Mouse (Mus musculus): ENCODE results near the gene Slc35e1. TPM values are rescaled to one million over a fixed set of nuclear protein-coding genes. Genes with fewer than 3 reads are reported as not detected.

The Slc35e1 gene
- polyA plus RNA-seq, 1 experiment from 2014 or later, result 8.5 TPM

DNA sequence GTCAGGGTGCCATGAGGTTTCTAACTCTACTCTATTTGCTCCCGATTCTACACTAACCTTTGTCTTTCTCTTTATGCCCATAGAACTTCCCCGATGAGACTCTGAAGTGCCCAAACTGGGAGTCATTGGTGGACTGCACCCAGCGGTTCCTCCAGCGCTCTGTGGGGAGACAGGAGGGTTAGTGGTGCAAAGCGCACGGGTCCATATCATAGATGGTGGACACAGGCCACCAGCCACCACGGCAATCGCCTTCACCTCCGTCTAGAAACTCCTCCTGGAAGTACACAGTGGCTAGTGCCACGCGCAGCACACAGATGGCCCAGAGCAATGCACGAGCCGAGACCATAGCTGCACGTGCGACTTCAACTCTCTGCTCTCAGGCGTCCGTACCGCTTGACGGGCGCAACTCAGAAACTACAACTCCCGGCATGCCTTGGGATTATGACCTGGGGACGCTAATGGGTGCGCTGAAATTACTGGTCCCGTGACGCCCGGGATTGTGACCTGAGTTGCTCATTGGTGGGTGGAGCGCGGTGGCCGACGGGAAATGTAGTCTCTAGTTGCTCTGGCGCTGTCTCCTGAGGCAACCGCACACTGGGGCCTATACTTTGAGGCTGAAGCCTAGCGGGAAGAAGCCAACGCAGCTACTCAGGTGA is 48.9 kb downstream of the Slc35e1 start, which contains the start of the genes Calr3 and 1700030K09Rik:
Calr3 (minus strand) TSS at position 533 of the 656 bp plus-strand sequence.
1700030K09Rik (plus strand) TSS at position 543 of the 656 bp plus-strand sequence.
- peak; percentile 99 for ATAC-seq (ENCODE audit: low FRiP score, low TSS enrichment)
- no peaks in the 10 kb centered on the region for H3K36me3 ChIP-seq (ENCODE audit: control insufficient read depth, insufficient read depth, low read length)
- no peak for TF ChIP-seq EP300 (optimal IDR thresholded peaks at IDR 0.05)
- TF ChIP-seq CTCF (IDR thresholded peaks at IDR 0.05; ENCODE audit: low read depth), result no peak
- H3K9me3 ChIP-seq (ENCODE audit: control insufficient read depth, low read length), result no peaks in the 10 kb centered on the region
- peak within 1 kb of the TSS; percentile 56 for H3K4me2 ChIP-seq (replicated peaks; ENCODE audit: low read depth)
- 4% methylated on average over 34 of the region's 34 CpGs for WGBS
- peak; percentile 98 for DNase-seq (ENCODE audit: low spot score)
- no peaks in the 10 kb centered on the region for H3K27me3 ChIP-seq (ENCODE audit: control insufficient read depth, insufficient read depth, low read length)
- H3K4me1 ChIP-seq (replicated peaks; ENCODE audit: control insufficient read depth, insufficient read depth), result no peaks in the 10 kb centered on the region
- peak within 1 kb of the TSS; percentile 56 for H3K9ac ChIP-seq (ENCODE audit: low read length)
- H3K27ac ChIP-seq (replicated peaks), result 0 out of 2 replicates have a peak within 1 kb of the TSS, but pooled peaks have one; percentile 63
- peak within 1 kb of the TSS; percentile 33 for H3K4me3 ChIP-seq (ENCODE audit: low read depth, low read length)

DNA sequence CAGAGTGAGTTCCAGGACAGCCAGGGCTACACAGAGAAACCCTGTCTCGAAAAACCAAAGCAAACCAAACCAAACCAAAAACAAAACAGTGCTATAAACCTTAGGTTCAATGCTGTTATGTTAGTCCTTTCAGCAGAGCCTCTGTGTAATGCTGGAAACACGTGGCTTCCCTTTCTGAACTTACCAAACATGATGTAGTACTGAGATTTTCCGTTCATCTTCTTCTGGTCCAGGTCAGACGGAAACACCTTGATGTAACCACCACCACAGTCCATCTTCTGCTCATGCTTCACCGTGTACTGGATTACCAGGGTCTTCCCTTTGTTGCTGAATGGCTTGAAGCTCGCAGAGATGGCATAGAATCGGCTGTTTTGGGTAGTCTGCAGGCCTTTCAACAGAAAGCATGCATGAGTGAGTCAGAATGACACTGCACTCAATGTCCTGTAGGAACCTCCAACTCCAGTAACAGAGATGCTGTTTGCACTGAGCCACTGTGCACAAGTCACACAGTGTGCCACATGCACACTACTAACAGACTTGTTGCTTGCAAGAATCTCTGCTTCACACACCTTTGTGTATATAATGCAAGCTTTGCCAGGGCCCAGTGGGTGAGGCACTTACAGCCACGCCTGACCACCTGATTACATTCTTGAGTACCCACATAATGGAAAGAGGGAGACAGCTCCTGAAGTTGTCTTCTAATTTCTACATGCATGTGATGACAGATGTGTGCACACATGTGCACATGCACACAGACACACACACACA is 54.0 kb downstream of the Slc35e1 start:
- Histone ChIP-seq H3K9me3 (ENCODE audit: control insufficient read depth, low read length) (no peaks in the 10 kb centered on the region), H3K4me1 (replicated peaks; ENCODE audit: control insufficient read depth, insufficient read depth) (no peaks in the 10 kb centered on the region), H3K27ac (replicated peaks) (peak overlapping the region; percentile 24; the same call in 1 of the 2 replicates), H3K4me3 (ENCODE audit: low read depth, low read length) (no peak overlapping the region), H3K4me2 (replicated peaks; ENCODE audit: low read depth) (no peak overlapping the region), H3K36me3 (ENCODE audit: control insufficient read depth, insufficient read depth, low read length) (no peaks in the 10 kb centered on the region), H3K27me3 (ENCODE audit: control insufficient read depth, insufficient read depth, low read length) (no peaks in the 10 kb centered on the region), H3K9ac (ENCODE audit: low read length) (no peak overlapping the region)
- DNase-seq (ENCODE audit: low spot score) (peak; percentile 75), ATAC-seq (ENCODE audit: low FRiP score, low TSS enrichment) (peak; percentile 93)
- TF ChIP-seq EP300 (optimal IDR thresholded peaks at IDR 0.05), result no peak
- WGBS, result 62% methylated on average over 8 of the region's 8 CpGs

DNA sequence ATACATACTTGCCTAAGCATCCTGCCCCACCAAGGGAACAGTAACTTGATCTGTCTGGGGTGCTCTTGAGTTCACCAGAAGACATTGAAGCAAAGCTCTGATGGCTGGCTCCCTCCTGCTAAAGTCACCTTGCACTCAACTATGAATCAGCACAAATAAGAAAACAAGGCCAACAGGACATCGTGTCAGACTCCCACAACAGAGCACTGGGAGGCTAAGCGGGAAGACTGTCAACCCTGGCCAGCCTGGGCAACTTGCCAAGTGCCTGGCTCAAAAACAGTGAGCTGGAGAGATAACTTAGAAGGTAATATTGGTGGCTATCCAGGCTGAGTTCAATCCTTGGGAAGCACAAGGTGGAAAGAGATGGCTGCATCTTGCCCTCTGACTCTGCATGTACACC is 57.5 kb downstream of the Slc35e1 start:
- Histone ChIP-seq H3K27me3 (ENCODE audit: control insufficient read depth, insufficient read depth, low read length) (no peaks in the 10 kb centered on the region), H3K9ac (ENCODE audit: low read length) (no peak overlapping the region), H3K9me3 (ENCODE audit: control insufficient read depth, low read length) (no peaks in the 10 kb centered on the region), H3K4me3 (ENCODE audit: low read depth, low read length) (no peak overlapping the region), H3K4me2 (replicated peaks; ENCODE audit: low read depth) (no peak overlapping the region), H3K27ac (replicated peaks) (no peak overlapping the region), H3K36me3 (ENCODE audit: control insufficient read depth, insufficient read depth, low read length) (no peaks in the 10 kb centered on the region), H3K4me1 (replicated peaks; ENCODE audit: control insufficient read depth, insufficient read depth) (no peaks in the 10 kb centered on the region)
- peak; percentile 62; the same call in 1 of the 2 replicates for ATAC-seq (ENCODE audit: low FRiP score, low TSS enrichment)
- TF ChIP-seq CTCF (IDR thresholded peaks at IDR 0.05; ENCODE audit: low read depth), result no peak
- TF ChIP-seq EP300 (optimal IDR thresholded peaks at IDR 0.05), result no peak
- WGBS, result 18% methylated on average over 2 of the region's 2 CpGs
- DNase-seq (ENCODE audit: low spot score), result peak; percentile 77

Small RNA genes within 50 kb of the gene (microRNA-seq; reads per million reads assigned to microRNA genes)
- gene Gm28019, result not detected
- gene Mir7068, result 0.96 reads per million

Other genes starting within 250 kb of the Slc35e1 start
- 9.6 and 9.9 TPM in 2 replicates for gene Gm10282, start 187.4 kb downstream of the Slc35e1 start, polyA plus RNA-seq (2015; fragmentation: Nextera tagmentation; extraction: Ambion mirVana)
- 9.5 and 11.1 TPM in 2 replicates for gene Klf2, start 173.6 kb downstream of the Slc35e1 start, polyA plus RNA-seq (2015; fragmentation: Nextera tagmentation; extraction: Ambion mirVana)
- 20.7 and 23.5 TPM in 2 replicates for gene Eps15l1, start 71.2 kb downstream of the Slc35e1 start, polyA plus RNA-seq (2015; fragmentation: Nextera tagmentation; extraction: Ambion mirVana)
- 5.4 TPM in 2 replicates for gene Calr3, start 48.7 kb downstream of the Slc35e1 start, polyA plus RNA-seq (2015; fragmentation: Nextera tagmentation; extraction: Ambion mirVana)
- 4.2 and 5.4 TPM in 2 replicates for gene 1700030K09Rik, start 48.7 kb downstream of the Slc35e1 start, polyA plus RNA-seq (2015; fragmentation: Nextera tagmentation; extraction: Ambion mirVana)
- 15.6 and 19.2 TPM in 2 replicates for gene Cherp, start 17.4 kb downstream of the Slc35e1 start, polyA plus RNA-seq (2015; fragmentation: Nextera tagmentation; extraction: Ambion mirVana)
- gene Med26, start 55.7 kb upstream of the Slc35e1 start, polyA plus RNA-seq (2015; fragmentation: Nextera tagmentation; extraction: Ambion mirVana), result 7.1 and 7.4 TPM in 2 replicates
- 117 and 118 TPM in 2 replicates for gene Smim7, start 78.5 kb upstream of the Slc35e1 start, polyA plus RNA-seq (2015; fragmentation: Nextera tagmentation; extraction: Ambion mirVana)
- gene Tmem38a, start 79.4 kb upstream of the Slc35e1 start, polyA plus RNA-seq (2015; fragmentation: Nextera tagmentation; extraction: Ambion mirVana), result 12.5 and 14.4 TPM in 2 replicates
- gene Nwd1, start 154.1 kb upstream of the Slc35e1 start, polyA plus RNA-seq (2015; fragmentation: Nextera tagmentation; extraction: Ambion mirVana), result 0.02 and 0.15 TPM in 2 replicates
- gene Sin3b, start 230.7 kb upstream of the Slc35e1 start, polyA plus RNA-seq (2015; fragmentation: Nextera tagmentation; extraction: Ambion mirVana), result 188 and 197 TPM in 2 replicates

Measured in stomach, postnatal 0 days (tissue).